Mouse (Mus musculus): ENCODE data around the gene Gse1. TPM values are rescaled to one million over a fixed set of nuclear protein-coding genes. Genes with fewer than 3 reads are reported as not detected.

The Gse1 gene
- polyA plus RNA-seq, 3 experiments from 2014 or later, result 2.0 to 4.0 (median 3.2) TPM

- no peak for ATAC-seq
These were observed 363.5 kb downstream of the Gse1 start for GRCm38 (mm10) chr8:120591587-120592292.

- ATAC-seq, result no peak
These were observed 366.3 kb downstream of the Gse1 start for GRCm38 (mm10) chr8:120594571-120594970.

GRCm38 (mm10) chr8:120595963-120596362 lies 367.7 kb downstream of the Gse1 start:
- ATAC-seq, result peak; percentile 71

- ATAC-seq, result no peak
These were observed 370.3 kb downstream of the Gse1 start for GRCm38 (mm10) chr8:120598579-120598978.

GRCm38 (mm10) chr8:120599504-120599903 lies 371.2 kb downstream of the Gse1 start:
- ATAC-seq, result no peak

GRCm38 (mm10) chr8:120602672-120603071 lies 374.4 kb downstream of the Gse1 start:
- no peak for ATAC-seq

- no peak for ATAC-seq
These were observed 379.2 kb downstream of the Gse1 start for GRCm38 (mm10) chr8:120607460-120607859.

GRCm38 (mm10) chr8:120607885-120608284 lies 379.6 kb downstream of the Gse1 start:
- peak; percentile 67 for ATAC-seq

- ATAC-seq, result no peak
These were observed 382.6 kb downstream of the Gse1 start for GRCm38 (mm10) chr8:120610824-120611223.

GRCm38 (mm10) chr8:120614491-120614890 lies 386.2 kb downstream of the Gse1 start:
- no peak for ATAC-seq

GRCm38 (mm10) chr8:120616663-120617626 lies 388.7 kb downstream of the Gse1 start:
- ATAC-seq, result no peak

- ATAC-seq, result peak; percentile 67
These were observed 389.9 kb downstream of the Gse1 start for GRCm38 (mm10) chr8:120618110-120618509.

GRCm38 (mm10) chr8:120619235-120620180 lies 391.3 kb downstream of the Gse1 start:
- no peak for ATAC-seq

GRCm38 (mm10) chr8:120620441-120620840 lies 392.2 kb downstream of the Gse1 start:
- no peak for ATAC-seq

- no peak for ATAC-seq
These were observed 393.9 kb downstream of the Gse1 start for GRCm38 (mm10) chr8:120622161-120622560.

- ATAC-seq, result no peak
These were observed 395.4 kb downstream of the Gse1 start for GRCm38 (mm10) chr8:120623608-120624007.

- no peak for ATAC-seq
These were observed 398.2 kb downstream of the Gse1 start for GRCm38 (mm10) chr8:120626461-120626860.

- no peak for ATAC-seq
These were observed 399.0 kb downstream of the Gse1 start for GRCm38 (mm10) chr8:120627298-120627697.

- no peak for ATAC-seq
These were observed 401.8 kb downstream of the Gse1 start for GRCm38 (mm10) chr8:120630031-120630430.

GRCm38 (mm10) chr8:120630848-120631247 lies 402.6 kb downstream of the Gse1 start:
- ATAC-seq, result no peak
